ENCODE assay signal across 25 mouse cellular contexts in genomic region chr5:138229511-138229910, GRCm38 (mm10). TPM values are rescaled to one million over a fixed set of nuclear protein-coding genes. Genes with fewer than 3 reads are reported as not detected.
"Had no signal": no experiment of that assay in that cellular context is flagged by ENCODE, and none has a peak within 500 bp of the region (broad histone marks: within the 10 kb centered on the region; RNA-seq: fewer than 3 reads in every experiment).

No protein-coding gene starts in this region.

- H3K9me3 ChIP-seq: kidney, embryonic 15.5 days; liver, embryonic 13.5 days; midbrain, embryonic 12.5 days; midbrain, embryonic 15.5 days; neural tube, embryonic 13.5 days had no signal

- H3K9ac ChIP-seq: kidney, embryonic 15.5 days; liver, embryonic 13.5 days; midbrain, embryonic 12.5 days; midbrain, embryonic 15.5 days; neural tube, embryonic 13.5 days had no signal

- H3K4me3 ChIP-seq: kidney, embryonic 15.5 days; left cerebral cortex, adult 2 months; liver, embryonic 13.5 days; midbrain, embryonic 12.5 days; midbrain, embryonic 15.5 days; myocyte; neural tube, embryonic 13.5 days had no signal

- ATAC-seq: midbrain, embryonic 15.5 days had no signal

- DNase-seq: kidney, adult 8-10 months; kidney, postnatal 10 days; kidney, postnatal 36 days; layer of hippocampus, postnatal 36 days; liver, embryonic 13.5 days; lung, adult 2 months; lung, postnatal 14 days; retina, postnatal 1 day; thymus, adult 2 months; thymus, postnatal 14 days; thymus, postnatal 4 days had no signal

- H3K4me2 ChIP-seq: kidney, embryonic 15.5 days; liver, embryonic 13.5 days; midbrain, embryonic 12.5 days; midbrain, embryonic 15.5 days; neural tube, embryonic 13.5 days had no signal

- H3K36me3 ChIP-seq: kidney, embryonic 15.5 days; liver, embryonic 13.5 days; midbrain, embryonic 12.5 days; midbrain, embryonic 15.5 days; neural tube, embryonic 13.5 days had no signal

- H3K4me1 ChIP-seq: liver, embryonic 13.5 days; midbrain, embryonic 12.5 days; midbrain, embryonic 15.5 days; neural tube, embryonic 13.5 days had no signal

- H3K27me3 ChIP-seq: kidney, embryonic 15.5 days; liver, embryonic 13.5 days; midbrain, embryonic 12.5 days; midbrain, embryonic 15.5 days; neural tube, embryonic 13.5 days had no signal

- H3K27ac ChIP-seq: kidney, embryonic 15.5 days; left cerebral cortex, adult 2 months; liver, embryonic 13.5 days; midbrain, embryonic 12.5 days; midbrain, embryonic 15.5 days; neural tube, embryonic 13.5 days; stomach, postnatal 0 days had no signal

RNA-seq across cellular contexts. Expression of gene Nxpe5, which starts 3.8 kb away (rescaled TPM):
- total RNA-seq: left cerebral cortex, postnatal 36 days; liver, adult 2 months; neutrophil, adult 5-6 weeks had no signal
- polyA plus RNA-seq: kidney, embryonic 15.5 days; limb, embryonic 11.5 days; limb, embryonic 14.5 days; lung, embryonic 16.5 days; midbrain, embryonic 12.5 days; midbrain, embryonic 15.5 days; myocyte; neural tube, embryonic 13.5 days; stomach, embryonic 14.5 days had no signal
